Mouse (Mus musculus) c-Kit-positive CD71-positive TER-119-negative erythroid progenitor cells, embryonic 14.5 days (primary cell): Measurements from ENCODE around the gene Noa1.

ENCODE experiments used
- DNase-seq: peaks from one replicate; pipeline ENCODE4 v3.0.0-alpha.2; 2013; ENCODE audit warnings: low read depth

Gene Noa1

DNA sequence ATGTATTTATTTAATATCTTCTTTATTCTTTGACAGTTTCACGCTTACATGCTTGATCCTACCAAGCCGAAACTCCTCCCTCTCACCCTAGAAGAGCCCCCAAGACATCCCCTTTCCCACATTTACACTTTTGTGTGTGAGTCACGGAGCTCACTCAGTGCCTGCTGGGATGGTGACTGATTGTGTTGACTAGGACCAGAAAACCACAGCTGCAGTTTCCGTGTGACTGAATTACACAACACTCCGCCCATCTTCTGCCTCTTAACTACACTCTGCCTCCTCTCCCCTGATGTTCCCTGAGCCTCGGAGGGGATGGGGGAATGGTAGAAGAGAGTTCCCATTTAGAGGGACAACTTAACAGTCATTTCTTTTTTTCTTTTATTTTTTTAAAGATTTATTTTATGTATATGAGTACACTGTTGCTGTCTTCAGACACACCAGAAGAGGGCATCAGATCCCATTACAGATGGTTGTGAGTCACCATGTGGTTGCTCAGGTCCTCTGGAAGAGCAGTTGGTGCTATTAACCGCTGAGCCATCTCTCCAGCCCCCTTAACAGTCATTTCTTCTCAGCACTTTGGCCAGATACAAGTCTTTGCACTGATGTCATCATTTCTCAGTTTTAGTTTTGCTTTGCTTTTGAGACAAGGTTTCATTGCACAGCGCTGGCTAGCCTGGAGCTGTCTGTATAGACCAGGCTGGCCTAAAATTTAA, 57.6 kb downstream of the Noa1 start:
- DNase-seq = no peak

DNA sequence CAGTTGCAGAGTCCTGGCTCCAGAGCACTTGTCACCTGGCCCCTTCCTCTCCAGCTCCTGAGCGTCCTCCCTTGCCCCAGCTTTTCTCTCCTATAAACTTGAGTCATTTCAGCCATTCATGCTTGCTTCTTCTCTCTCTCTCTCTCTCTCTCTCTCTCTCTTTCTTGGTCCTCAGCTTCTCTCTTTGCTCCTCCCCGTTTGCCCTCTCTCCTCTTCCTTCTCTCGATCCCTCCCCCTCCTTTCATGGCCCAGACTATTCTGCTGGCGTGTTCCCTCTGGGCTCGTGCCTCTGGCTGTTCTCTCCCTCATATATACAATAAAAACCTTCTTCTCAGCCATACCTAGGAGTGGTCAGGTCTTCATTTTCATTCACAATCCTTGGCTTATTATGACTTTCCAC, 58.2 kb downstream of the Noa1 start:
- DNase-seq = no peak

DNA sequence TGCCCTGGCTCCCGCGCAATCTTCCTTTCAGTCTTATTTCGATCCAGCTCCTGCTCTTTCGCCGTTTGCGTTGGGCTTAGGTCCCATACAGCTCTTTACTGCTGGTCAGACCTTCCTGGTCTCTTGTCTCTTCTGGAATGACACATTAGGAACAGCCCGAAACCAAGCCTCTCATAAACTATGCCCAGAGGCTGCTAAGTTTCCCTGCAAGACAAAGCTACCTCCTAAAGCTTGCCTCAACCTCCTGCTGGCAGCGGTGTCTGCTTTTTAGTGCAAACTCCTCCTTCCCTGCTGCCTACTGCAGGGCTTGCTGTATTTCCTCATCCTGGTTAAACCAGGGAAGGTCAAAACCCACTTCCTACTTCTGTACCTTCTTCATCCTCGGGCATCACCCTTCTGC, 59.8 kb downstream of the Noa1 start:
- DNase-seq = no peak

DNA sequence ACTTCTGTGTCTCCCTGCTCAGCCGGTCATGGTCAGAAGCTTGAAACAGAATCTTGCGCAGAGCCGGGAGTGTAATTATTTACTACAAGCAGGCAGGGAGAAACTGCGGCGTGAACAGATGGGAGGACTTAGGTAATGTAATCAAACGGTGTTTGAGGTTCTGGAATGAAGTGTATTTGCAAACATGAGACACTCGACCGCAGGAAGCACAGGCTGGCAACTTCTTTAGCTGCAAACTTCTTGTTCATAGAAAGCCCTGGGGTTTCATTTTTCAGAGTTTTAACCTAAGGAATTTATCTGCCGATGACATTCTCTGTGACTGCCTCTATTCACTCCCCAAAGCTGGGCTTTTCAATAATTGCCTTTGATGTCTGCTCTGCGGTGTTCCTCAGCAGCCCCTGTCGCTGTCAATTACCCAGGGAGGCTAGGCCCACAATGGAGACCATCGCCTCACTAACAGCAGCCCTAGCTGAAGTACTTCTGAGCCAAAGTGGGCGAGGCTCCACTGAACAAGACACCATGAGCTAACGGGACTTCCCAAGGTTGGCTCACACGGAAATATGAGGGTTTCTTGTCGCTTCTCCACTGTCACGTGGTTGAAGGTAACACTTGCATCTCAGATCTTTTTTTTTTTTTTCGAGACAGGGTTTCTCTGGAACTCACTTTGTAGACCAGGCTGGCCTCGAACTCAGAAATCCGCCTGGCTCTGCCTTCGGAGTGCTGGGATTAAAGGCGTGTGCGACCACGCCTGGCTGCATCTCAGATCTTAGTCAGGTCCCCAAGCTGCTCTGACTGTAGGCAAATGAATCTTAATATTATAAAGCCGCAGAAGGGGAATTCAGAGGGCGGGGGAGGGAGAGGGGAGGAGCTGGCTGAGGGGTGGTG, 63.9 kb downstream of the Noa1 start:
- DNase-seq = peak; percentile 10

DNA sequence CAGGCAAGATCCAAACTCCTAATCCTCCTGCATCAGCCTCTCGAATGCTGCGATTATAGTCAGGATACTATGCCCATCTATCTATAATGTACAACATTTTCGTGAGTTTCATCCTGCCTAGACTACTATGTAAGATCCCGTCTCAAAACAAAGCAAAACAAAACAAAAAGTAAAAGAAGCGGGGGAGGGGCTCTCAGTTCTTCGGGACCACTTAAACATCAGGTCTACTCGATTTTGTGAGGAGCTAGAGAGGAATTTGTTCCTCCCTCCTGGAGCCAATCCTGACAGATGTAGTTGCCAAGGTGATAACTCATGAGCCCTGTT, 64.5 kb downstream of the Noa1 start:
- no peak for DNase-seq

DNA sequence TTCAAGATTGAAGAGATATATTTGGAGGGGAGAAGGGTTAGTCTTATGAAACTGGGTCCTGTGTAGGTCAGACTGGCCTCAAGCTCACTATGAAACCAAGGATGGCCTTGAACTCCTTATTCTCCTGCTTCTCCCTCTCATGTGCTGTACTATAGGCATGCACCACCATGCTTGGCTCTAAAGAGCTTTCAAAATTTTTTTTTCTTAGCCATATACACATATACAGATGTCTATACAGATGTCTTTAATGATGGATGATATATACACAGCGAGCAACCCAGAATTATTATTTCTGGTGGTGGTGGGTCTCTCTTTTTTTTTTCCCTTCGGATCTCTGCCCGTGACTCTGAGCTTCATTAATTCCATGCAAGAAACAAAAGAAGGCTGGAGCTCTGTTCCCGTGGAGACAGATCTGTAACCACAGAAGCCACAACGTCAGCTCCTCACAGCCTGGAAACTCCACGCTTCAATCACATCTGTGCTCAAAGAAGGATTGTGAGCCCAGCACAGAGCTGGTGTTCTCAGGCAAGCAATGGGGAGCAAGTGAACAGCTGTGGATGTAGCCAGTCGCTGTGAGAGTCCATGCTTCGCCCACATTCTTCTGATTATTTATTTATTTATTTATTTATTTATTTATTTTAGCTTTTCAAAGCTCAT, 65.4 kb downstream of the Noa1 start:
- DNase-seq = no peak
